Mouse (Mus musculus) hindbrain, embryonic 15.5 days (tissue): ENCODE results near the gene Mup19. TPM values are rescaled to one million over a fixed set of nuclear protein-coding genes. Genes with fewer than 3 reads are reported as not detected.
"Not testable (repeated sequence)": the region's sequence is repeated elsewhere in the genome, so short reads cannot be mapped to it uniquely, and the experiment has no call there.

Experiments used
- ATAC-seq: fragments of 200-750 bp; cut with Nextera tagmentation; 2 replicates; pipeline ENCODE4 v1.8.0; 2017; ENCODE audit warnings: low read depth, moderate number of reproducible peaks, moderate TSS enrichment; ENCODE audit not compliant: low FRiP score
- H3K27ac ChIP-seq: fragments of 300-500 bp; sonication (generic); replicated peaks from 2 replicates; pipeline ENCODE4 v1.5.1; 2015; ENCODE audit warnings: mild to moderate bottlenecking, inconsistent platforms
- H3K27me3 ChIP-seq: fragments of 300-500 bp; sonication (generic); 2 replicates; pipeline ENCODE4 v1.6.1; 2015; ENCODE audit warnings: control low read depth, inconsistent platforms
- H3K36me3 ChIP-seq: fragments of 300-500 bp; sonication (generic); 2 replicates; pipeline ENCODE4 v1.6.1; 2015; ENCODE audit warnings: control low read depth, inconsistent platforms
- H3K4me1 ChIP-seq: fragments of 300-500 bp; sonication (generic); replicated peaks from 2 replicates; pipeline ENCODE4 v1.6.1; 2015; ENCODE audit warnings: control low read depth, inconsistent platforms
- H3K4me2 ChIP-seq: fragments of 300-500 bp; sonication (generic); 2 replicates; pipeline ENCODE4 v1.6.1; 2015; ENCODE audit warnings: moderate library complexity, mild to moderate bottlenecking, inconsistent platforms
- H3K4me3 ChIP-seq: fragments of 300-500 bp; sonication (generic); 2 replicates; pipeline ENCODE4 v1.5.1; 2015; ENCODE audit warnings: mild to moderate bottlenecking, inconsistent platforms
- H3K9ac ChIP-seq: fragments of 300-500 bp; sonication (generic); 2 replicates; pipeline ENCODE4 v1.6.1; 2015; ENCODE audit warnings: inconsistent platforms
- H3K9me3 ChIP-seq: fragments of 300-500 bp; sonication (generic); 2 replicates; pipeline ENCODE4 v1.6.1; 2016; ENCODE audit warnings: control low read depth, inconsistent platforms
- WGBS: fragments of 180-500 bp; shearing (Covaris S2); methylation state at CpG from one replicate; pipeline ENCODE4 v1.1.7; 2015; 5-methylcytosine and 5-hydroxymethylcytosine counted together
- polyA plus RNA-seq: library from polyadenylated mRNA; unstranded; fragments of >200 nt; fragmentation: Nextera tagmentation; extraction: Ambion mirVana; gene quantifications from 2 replicates; pipeline ENCODE4 v1.2.1, GENCODE M21; 2015

The Mup19 gene
- not detected in 2 replicates for polyA plus RNA-seq

- not testable (repeated sequence) for ATAC-seq, H3K9me3 ChIP-seq
- WGBS = 91% methylated on average over 1 of the region's 5 CpGs
Observed at GRCm38 (mm10) chr4:61782169-61782568, at the start of gene Mup19. Gene Mup19 (minus strand): TSS chr4:61782269.

GRCm38 (mm10) chr4:61829211-61829610, 47.1 kb upstream of the Mup19 start:
- no peaks in the 10 kb centered on the region for H3K4me1 ChIP-seq
- H3K27me3 ChIP-seq = no peaks in the 10 kb centered on the region
- no peak overlapping the region for H3K4me2 ChIP-seq
- ATAC-seq = no peak
- H3K36me3 ChIP-seq = no peaks in the 10 kb centered on the region
- 81% methylated on average over 4 of the region's 4 CpGs for WGBS
- no peak overlapping the region for H3K27ac ChIP-seq
- no peak overlapping the region for H3K4me3 ChIP-seq
- H3K9ac ChIP-seq = no peak overlapping the region
- peaks cover under 1% of the 10 kb centered on the region; the same call in 1 of the 2 replicates for H3K9me3 ChIP-seq

More at GRCm38 (mm10) chr4:61782169-61782568, at the start of gene Mup19:
- H3K27me3 ChIP-seq, H3K4me2 ChIP-seq, H3K27ac ChIP-seq, H3K36me3 ChIP-seq, H3K4me3 ChIP-seq, H3K4me1 ChIP-seq, H3K9ac ChIP-seq: not testable (repeated sequence)

GRCm38 (mm10) chr4:61823185-61823584, 41.1 kb upstream of the Mup19 start:
- ATAC-seq = no peak
- Histone ChIP-seq H3K27ac (no peak overlapping the region), H3K4me2 (no peak overlapping the region), H3K9ac (no peak overlapping the region), H3K36me3 (no peaks in the 10 kb centered on the region), H3K27me3 (no peaks in the 10 kb centered on the region), H3K4me3 (no peak overlapping the region), H3K9me3 (peaks cover 10% of the 10 kb centered on the region; the same call in 1 of the 2 replicates), H3K4me1 (no peaks in the 10 kb centered on the region)
- WGBS = 94% methylated on average over 15 of the region's 15 CpGs

- not testable (repeated sequence) for H3K4me3 ChIP-seq, H3K36me3 ChIP-seq, H3K27me3 ChIP-seq, ATAC-seq, H3K4me1 ChIP-seq, H3K27ac ChIP-seq, H3K9ac ChIP-seq, H3K4me2 ChIP-seq
- H3K9me3 ChIP-seq = peaks cover 10% of the 10 kb centered on the region; the same call in 1 of the 2 replicates
- 94% methylated on average over 9 of the region's 9 CpGs for WGBS
Observed at GRCm38 (mm10) chr4:61822541-61822940, 40.5 kb upstream of the Mup19 start.

GRCm38 (mm10) chr4:61815602-61816001, 33.5 kb upstream of the Mup19 start:
- H3K27me3 ChIP-seq = no peaks in the 10 kb centered on the region
- WGBS = 91% methylated on average over 2 of the region's 2 CpGs
- no peak for ATAC-seq

GRCm38 (mm10) chr4:61813435-61813834, 31.4 kb upstream of the Mup19 start:
- H3K4me1 ChIP-seq = no peaks in the 10 kb centered on the region
- no peaks in the 10 kb centered on the region for H3K36me3 ChIP-seq
- no peak overlapping the region for H3K9ac ChIP-seq
- no peak overlapping the region for H3K4me2 ChIP-seq
- no peak for ATAC-seq
- H3K27me3 ChIP-seq = no peaks in the 10 kb centered on the region
- H3K9me3 ChIP-seq = no peaks in the 10 kb centered on the region
- H3K27ac ChIP-seq = no peak overlapping the region
- no peak overlapping the region for H3K4me3 ChIP-seq

More at GRCm38 (mm10) chr4:61815602-61816001, 33.5 kb upstream of the Mup19 start:
- Histone ChIP-seq H3K4me1 (no peaks in the 10 kb centered on the region), H3K9me3 (no peaks in the 10 kb centered on the region), H3K4me3 (no peak overlapping the region), H3K27ac (no peak overlapping the region), H3K9ac (no peak overlapping the region), H3K4me2 (no peak overlapping the region), H3K36me3 (no peaks in the 10 kb centered on the region)

- not testable (repeated sequence) for ATAC-seq
Observed at GRCm38 (mm10) chr4:61811193-61811592, 29.1 kb upstream of the Mup19 start.

GRCm38 (mm10) chr4:61808926-61809325, 26.9 kb upstream of the Mup19 start:
- H3K4me1 ChIP-seq, H3K27ac ChIP-seq, H3K4me3 ChIP-seq, H3K9me3 ChIP-seq, ATAC-seq, H3K9ac ChIP-seq, H3K4me2 ChIP-seq, H3K27me3 ChIP-seq, H3K36me3 ChIP-seq: not testable (repeated sequence)
- WGBS = 89% methylated on average over 3 of the region's 3 CpGs

More at GRCm38 (mm10) chr4:61811193-61811592, 29.1 kb upstream of the Mup19 start:
- not testable (repeated sequence) for H3K4me2 ChIP-seq, H3K27ac ChIP-seq, H3K9ac ChIP-seq, H3K27me3 ChIP-seq, H3K36me3 ChIP-seq, H3K4me1 ChIP-seq, H3K9me3 ChIP-seq, H3K4me3 ChIP-seq
- WGBS = 24% methylated on average over 2 of the region's 2 CpGs

- not testable (repeated sequence) for H3K4me2 ChIP-seq, H3K27ac ChIP-seq, H3K4me1 ChIP-seq, H3K36me3 ChIP-seq, H3K27me3 ChIP-seq, H3K9ac ChIP-seq, H3K4me3 ChIP-seq, H3K9me3 ChIP-seq, ATAC-seq
- WGBS = 93% methylated on average over 1 of the region's 1 CpGs
Observed at GRCm38 (mm10) chr4:61789699-61790098, 7.6 kb upstream of the Mup19 start.

- not testable (repeated sequence) for H3K9me3 ChIP-seq, ATAC-seq, H3K36me3 ChIP-seq, H3K4me1 ChIP-seq, H3K9ac ChIP-seq, H3K4me3 ChIP-seq, H3K27ac ChIP-seq, H3K4me2 ChIP-seq, H3K27me3 ChIP-seq
- 87% methylated on average over 1 of the region's 1 CpGs for WGBS
Observed at GRCm38 (mm10) chr4:61784231-61784630, 2.2 kb upstream of the Mup19 start.

Other genes starting within 250 kb of the Mup19 start
- not detected in 2 replicates for gene Mup17, start 186.4 kb downstream of the Mup19 start, polyA plus RNA-seq
- gene Mup18, start 108.1 kb downstream of the Mup19 start, polyA plus RNA-seq = not detected in 2 replicates
- not detected in 2 replicates for gene Mup5, start 53.0 kb upstream of the Mup19 start, polyA plus RNA-seq